Mouse (Mus musculus) thymus, adult 2 months (tissue): ENCODE data around the gene Gm7247. TPM values are rescaled to one million over a fixed set of nuclear protein-coding genes. Genes with fewer than 3 reads are reported as not detected.
"Not testable (repeated sequence)": the region's sequence is repeated elsewhere in the genome, so short reads cannot be mapped to it uniquely, and the experiment has no call there.

ENCODE experiments used
- DNase-seq: peaks from one replicate; pipeline ENCODE4 v3.0.0; 2021
- H3K27ac ChIP-seq: fragments of 200-500 bp; 2 replicates; pipeline ENCODE4 v1.5.1; 2012; ENCODE audit warnings: low read length, control low read depth; ENCODE audit not compliant: control insufficient read depth, insufficient read depth
- H3K27me3 ChIP-seq: fragments of 200-500 bp; 2 replicates; pipeline ENCODE4 v1.6.1; 2012; ENCODE audit warnings: mild to moderate bottlenecking, low read length, moderate library complexity, mixed read lengths; ENCODE audit not compliant: control insufficient read depth, insufficient read depth
- H3K36me3 ChIP-seq: fragments of 200-500 bp; 2 replicates; pipeline ENCODE4 v1.6.1; 2012; ENCODE audit warnings: mild to moderate bottlenecking, low read length, moderate library complexity; ENCODE audit not compliant: control insufficient read depth, insufficient read depth
- H3K4me1 ChIP-seq: fragments of 200-500 bp; replicated peaks from 2 replicates; pipeline ENCODE4 v1.6.1; 2012; ENCODE audit warnings: low read length; ENCODE audit not compliant: control insufficient read depth, insufficient read depth
- H3K4me3 ChIP-seq: fragments of 200-500 bp; 2 replicates; pipeline ENCODE4 v1.5.1; 2012; ENCODE audit warnings: mild to moderate bottlenecking, low read length, control low read depth, moderate library complexity; ENCODE audit not compliant: control insufficient read depth, insufficient read depth
- CTCF ChIP-seq: fragments of 200-500 bp; IDR thresholded peaks from 2 replicates; pipeline ENCODE4 v1.5.1; 2012; ENCODE audit warnings: mild to moderate bottlenecking, control low read depth, low read length, moderate library complexity, borderline replicate concordance; ENCODE audit not compliant: control insufficient read depth, poor library complexity, insufficient read depth; ENCODE audit errors: extremely low read depth
- POLR2A ChIP-seq: fragments of 200-500 bp; IDR thresholded peaks from 2 replicates; pipeline ENCODE4 v1.6.1; 2012; ENCODE audit warnings: mild to moderate bottlenecking, low read length, control low read depth, moderate library complexity; ENCODE audit not compliant: control insufficient read depth, poor library complexity, insufficient read depth; ENCODE audit errors: extremely low read depth
- WGBS: fragments of 180-500 bp; shearing (Covaris S2); methylation state at CpG from one replicate; pipeline ENCODE4 v1.1.7; 2018; 5-methylcytosine and 5-hydroxymethylcytosine counted together
- polyA plus RNA-seq: library from polyadenylated mRNA; depleted of rRNA; stranded (reverse); fragments of >200 nt; gene quantifications from 2 replicates; pipeline ENCODE4 v1.2.3, GENCODE M21; 2012

The Gm7247 gene
- polyA plus RNA-seq, 1 experiment: not detected

DNA sequence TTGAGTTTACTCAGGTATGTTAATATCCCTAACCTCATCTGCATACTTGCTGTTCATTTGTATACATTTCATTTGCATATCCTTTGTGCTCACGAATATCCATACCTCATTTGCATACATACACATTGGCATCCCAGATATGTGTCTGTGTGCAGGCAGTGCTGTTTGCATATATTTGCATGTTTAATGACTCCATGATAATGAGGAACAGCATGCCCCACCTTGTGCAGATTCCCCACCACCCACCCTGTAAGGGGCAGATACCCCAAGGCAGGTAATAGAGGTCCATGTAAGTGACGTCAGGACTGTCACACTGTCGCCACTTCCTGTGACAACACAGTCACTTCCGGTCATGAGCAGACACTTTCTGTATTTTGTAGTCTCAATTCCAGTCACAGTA lies 24.2 kb downstream of the Gm7247 start:
- Histone ChIP-seq H3K27ac (no peak overlapping the region), H3K36me3 (no peaks in the 10 kb centered on the region), H3K4me3 (no peak overlapping the region), H3K27me3 (no peaks in the 10 kb centered on the region), H3K4me1 (no peaks in the 10 kb centered on the region)
- WGBS: 94% methylated on average over 4 of the region's 4 CpGs
- no peak for TF ChIP-seq POLR2A
- TF ChIP-seq CTCF: no peak
- no peak for DNase-seq

DNA sequence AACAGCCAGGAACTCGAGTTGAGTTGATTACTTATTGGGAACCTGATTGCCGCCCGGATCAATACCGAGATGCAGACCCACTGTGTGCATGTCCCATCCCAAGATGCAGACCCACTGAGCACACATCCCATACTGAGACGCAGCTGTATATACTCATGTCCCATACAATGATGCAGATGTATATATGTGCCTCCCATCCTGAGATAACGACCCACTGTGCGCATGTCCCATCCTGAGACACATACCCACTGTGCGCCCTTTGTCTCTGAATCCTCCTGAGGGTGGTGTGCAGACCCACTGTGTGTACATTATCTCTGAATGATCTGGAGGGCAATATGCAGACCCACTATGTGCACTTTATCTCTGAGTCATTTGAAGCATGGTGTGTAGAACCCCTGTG lies 26.2 kb downstream of the Gm7247 start:
- H3K36me3 ChIP-seq: no peaks in the 10 kb centered on the region
- H3K27ac ChIP-seq: no peak overlapping the region
- H3K4me1 ChIP-seq: no peaks in the 10 kb centered on the region
- H3K27me3 ChIP-seq: no peaks in the 10 kb centered on the region
- no peak overlapping the region for H3K4me3 ChIP-seq
- no peak for TF ChIP-seq POLR2A
- no peak for TF ChIP-seq CTCF
- 98% methylated on average over 8 of the region's 8 CpGs for WGBS
- DNase-seq: no peak

DNA sequence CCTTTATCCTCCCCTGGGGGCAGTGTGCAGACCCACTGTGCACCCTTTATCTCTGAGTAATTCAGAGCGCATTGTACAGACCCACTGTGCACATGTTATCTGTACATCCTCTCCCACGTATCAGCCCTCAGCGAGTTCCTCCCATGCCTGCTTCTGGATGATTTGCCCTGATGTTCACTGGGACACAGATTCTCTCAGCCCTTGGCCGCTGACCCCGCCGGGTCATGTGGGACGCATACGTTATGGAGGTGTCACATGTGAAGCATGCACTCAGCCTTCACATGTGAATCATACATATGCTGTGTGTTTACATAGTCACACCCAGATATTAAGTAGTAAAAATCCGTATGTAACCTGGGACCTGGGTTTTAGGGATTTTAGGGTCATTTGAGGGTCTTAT lies 26.7 kb downstream of the Gm7247 start:
- no peak for DNase-seq
- Histone ChIP-seq H3K4me1 (no peaks in the 10 kb centered on the region), H3K27me3 (no peaks in the 10 kb centered on the region), H3K4me3 (no peak overlapping the region), H3K36me3 (no peaks in the 10 kb centered on the region), H3K27ac (no peak overlapping the region)
- no peak for TF ChIP-seq POLR2A
- TF ChIP-seq CTCF: no peak
- WGBS: 98% methylated on average over 9 of the region's 9 CpGs

DNA sequence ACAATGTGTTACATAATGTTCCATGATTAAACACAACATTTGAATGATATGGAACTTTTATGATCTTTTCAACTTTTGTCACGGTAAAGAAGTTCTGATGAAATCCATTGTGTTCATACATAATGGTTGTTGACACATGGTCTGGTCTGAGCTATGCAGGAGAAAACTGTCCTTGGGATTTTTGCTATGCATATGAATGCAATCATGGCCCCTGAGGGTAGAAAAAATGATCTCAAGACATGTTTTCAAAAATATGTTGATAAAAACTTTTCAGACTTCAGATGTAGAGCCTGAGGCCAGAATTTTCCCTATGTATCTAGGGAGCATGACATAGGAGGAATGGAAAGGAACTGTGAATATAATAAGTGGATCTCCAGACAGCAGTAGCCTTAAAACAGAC lies 49.0 kb downstream of the Gm7247 start, which contains the start of gene Vmn2r88:
Gene Vmn2r88, plus strand, starts transcription at position 301 of the 400 bp plus-strand sequence.
- no peak for DNase-seq
- H3K36me3 ChIP-seq: no peaks in the 10 kb centered on the region
- H3K4me3 ChIP-seq: no peak within 1 kb of the TSS
- TF ChIP-seq CTCF (no peak), POLR2A (no peak)
- WGBS: 95% methylated on average over 1 of the region's 1 CpGs
- no peaks in the 10 kb centered on the region for H3K27me3 ChIP-seq
- H3K4me1 ChIP-seq: no peaks in the 10 kb centered on the region
- H3K27ac ChIP-seq: no peak within 1 kb of the TSS

DNA sequence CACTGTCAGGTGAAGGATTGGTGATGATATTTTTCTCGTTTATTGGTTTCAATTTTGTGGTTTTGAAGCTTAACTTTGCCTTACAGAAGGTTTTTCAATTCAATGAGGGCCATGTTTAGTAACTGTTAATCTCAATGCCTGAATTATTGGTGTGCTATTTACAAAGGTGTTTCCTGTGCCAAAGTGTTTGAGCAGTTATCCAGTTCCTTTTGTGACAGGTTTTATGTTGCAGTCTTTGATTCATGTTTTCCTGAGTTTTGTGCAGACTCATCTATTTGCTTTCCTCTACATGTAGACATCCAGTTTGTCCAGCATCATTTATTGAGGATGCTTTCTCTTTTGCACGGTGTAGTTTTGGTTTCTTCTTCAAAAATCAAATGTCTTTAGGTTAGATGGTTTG lies 62.3 kb downstream of the Gm7247 start:
- no peaks in the 10 kb centered on the region for H3K4me1 ChIP-seq
- no peak for DNase-seq
- WGBS: 15% methylated on average over 2 of the region's 2 CpGs

DNA sequence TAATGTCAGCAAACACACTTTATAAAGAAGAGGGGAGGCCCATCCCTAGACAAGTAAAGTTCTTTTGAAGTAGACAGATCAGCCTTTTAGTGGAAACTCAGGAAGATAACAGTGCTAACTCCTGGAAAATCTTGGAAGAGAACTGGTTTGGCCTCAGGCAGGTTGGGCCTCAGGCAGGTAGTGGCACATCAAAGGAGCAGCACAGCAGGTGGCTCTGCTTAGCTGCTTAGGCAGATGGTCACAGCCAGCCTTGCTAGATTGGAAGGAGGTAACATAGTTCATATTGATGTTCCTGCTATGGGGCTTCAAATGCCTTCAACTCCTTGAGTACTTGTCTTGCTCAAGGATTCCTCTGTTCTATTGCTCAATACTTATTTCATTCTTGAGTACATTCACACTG lies 68.6 kb downstream of the Gm7247 start:
- H3K27ac ChIP-seq, H3K27me3 ChIP-seq, H3K4me1 ChIP-seq, DNase-seq, H3K36me3 ChIP-seq, H3K4me3 ChIP-seq: not testable (repeated sequence)

More for the DNA sequence above, 62.3 kb downstream of the Gm7247 start:
- H3K27ac ChIP-seq: no peak overlapping the region
- H3K4me3 ChIP-seq: no peak overlapping the region
- H3K27me3 ChIP-seq: no peaks in the 10 kb centered on the region
- TF ChIP-seq POLR2A (no peak), CTCF (no peak)
- no peaks in the 10 kb centered on the region for H3K36me3 ChIP-seq

DNA sequence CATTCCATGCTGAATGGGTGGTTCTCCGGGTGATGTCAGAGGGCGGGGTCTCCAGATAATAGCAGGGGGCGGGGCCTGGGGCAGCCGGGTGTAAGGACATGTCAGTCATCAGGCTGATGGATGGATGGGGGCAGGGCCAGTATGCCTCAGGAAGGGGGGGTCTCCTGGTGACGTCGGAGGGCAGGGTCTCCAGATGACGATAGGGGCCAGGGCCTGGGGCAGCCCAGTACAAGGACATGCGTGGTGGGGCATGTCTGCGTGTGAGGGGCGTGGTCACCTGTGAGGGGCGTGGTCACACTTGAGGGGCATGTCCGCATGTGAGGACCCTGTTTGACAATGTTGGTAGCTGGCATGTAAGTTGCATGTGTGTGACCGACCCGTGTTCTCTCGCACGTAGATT lies 73.0 kb downstream of the Gm7247 start:
- Histone ChIP-seq H3K4me1 (no peaks in the 10 kb centered on the region), H3K4me3 (no peak overlapping the region), H3K27ac (no peak overlapping the region), H3K27me3 (no peaks in the 10 kb centered on the region), H3K36me3 (no peaks in the 10 kb centered on the region)
- no peak for TF ChIP-seq CTCF
- TF ChIP-seq POLR2A: no peak
- DNase-seq: no peak
- WGBS: 96% methylated on average over 16 of the region's 16 CpGs
